Mouse (Mus musculus) intestine, postnatal 0 days (tissue): Measurements from ENCODE around the gene Dlg2. TPM values are rescaled to one million over a fixed set of nuclear protein-coding genes. Genes with fewer than 3 reads are reported as not detected.

Experiments used
- ATAC-seq: fragments of 200-750 bp; cut with Nextera tagmentation; 2 replicates; pipeline ENCODE4 v1.8.0; 2017; ENCODE audit warnings: mild to moderate bottlenecking, moderate TSS enrichment, moderate library complexity
- H3K27ac ChIP-seq: fragments of 300-500 bp; sonication (generic); 2 replicates; pipeline ENCODE4 v1.5.1; 2014; ENCODE audit warnings: mild to moderate bottlenecking, low read depth, low read length, moderate library complexity
- H3K27me3 ChIP-seq: fragments of 300-500 bp; sonication (generic); replicated peaks from 2 replicates; pipeline ENCODE4 v1.6.1; 2014; ENCODE audit warnings: low read length, mixed read lengths; ENCODE audit not compliant: control insufficient read depth, insufficient read depth
- H3K36me3 ChIP-seq: fragments of 300-500 bp; sonication (generic); 2 replicates; pipeline ENCODE4 v1.6.1; 2014; ENCODE audit warnings: mild to moderate bottlenecking, moderate library complexity; ENCODE audit not compliant: control insufficient read depth, insufficient read depth
- H3K4me1 ChIP-seq: fragments of 300-500 bp; sonication (generic); replicated peaks from 2 replicates; pipeline ENCODE4 v1.6.1; 2014; ENCODE audit warnings: antibody characterized with exemption, low read length, mixed read lengths; ENCODE audit not compliant: control insufficient read depth, insufficient read depth
- H3K4me2 ChIP-seq: fragments of 300-500 bp; sonication (generic); replicated peaks from 2 replicates; pipeline ENCODE4 v1.6.1; 2014; ENCODE audit warnings: low read depth, mild to moderate bottlenecking, moderate library complexity
- H3K4me3 ChIP-seq: fragments of 300-500 bp; sonication (generic); 2 replicates; pipeline ENCODE4 v1.5.1; 2014; ENCODE audit warnings: low read depth, low read length
- H3K9ac ChIP-seq: fragments of 300-500 bp; sonication (generic); 2 replicates; pipeline ENCODE4 v1.6.1; 2014; ENCODE audit warnings: mild to moderate bottlenecking, low read depth, low read length
- H3K9me3 ChIP-seq: fragments of 300-500 bp; sonication (generic); 2 replicates; pipeline ENCODE4 v1.6.1; 2016; ENCODE audit warnings: mixed run types; ENCODE audit not compliant: control insufficient read depth
- CTCF ChIP-seq: sonication (generic); IDR thresholded peaks from 2 replicates; pipeline ENCODE4 v1.5.1; 2016; ENCODE audit warnings: low read depth, mild to moderate bottlenecking, control low read depth, antibody characterized with exemption, moderate library complexity
- WGBS: fragments of 180-500 bp; shearing (Covaris S2); extraction: QIAGEN DNeasy Blood & Tissue Kit; methylation state at CpG from one replicate; pipeline ENCODE4 v1.1.7; 2014; 5-methylcytosine and 5-hydroxymethylcytosine counted together
- polyA plus RNA-seq: library from polyadenylated mRNA; unstranded; fragments of >200 nt; fragmentation: Nextera tagmentation; extraction: Ambion mirVana; gene quantifications from 2 replicates; pipeline ENCODE4 v1.2.1, GENCODE M21; 2015

Dlg2 gene
- polyA plus RNA-seq, 1 experiment from 2014 or later: 1.1 TPM

- H3K27ac ChIP-seq: no peak overlapping the region
- no peaks in the 10 kb centered on the region for H3K9me3 ChIP-seq
- 74% methylated on average over 5 of the region's 5 CpGs for WGBS
- no peak overlapping the region for H3K9ac ChIP-seq
- no peak overlapping the region for H3K4me3 ChIP-seq
- TF ChIP-seq CTCF: no peak
- no peaks in the 10 kb centered on the region for H3K4me1 ChIP-seq
- H3K36me3 ChIP-seq: no peaks in the 10 kb centered on the region
- ATAC-seq: no peak
- H3K27me3 ChIP-seq: no peaks in the 10 kb centered on the region
- no peak overlapping the region for H3K4me2 ChIP-seq
Measured at GRCm38 (mm10) chr7:91443377-91443714, 966.9 kb downstream of the Dlg2 start.

GRCm38 (mm10) chr7:91443913-91444312 is 967.4 kb downstream of the Dlg2 start:
- 31% methylated on average over 3 of the region's 3 CpGs for WGBS
- TF ChIP-seq CTCF: no peak
- no peak overlapping the region for H3K4me3 ChIP-seq
- H3K27ac ChIP-seq: no peak overlapping the region
- no peaks in the 10 kb centered on the region for H3K9me3 ChIP-seq
- no peaks in the 10 kb centered on the region for H3K27me3 ChIP-seq
- no peak for ATAC-seq
- H3K9ac ChIP-seq: no peak overlapping the region
- no peak overlapping the region for H3K4me2 ChIP-seq
- no peaks in the 10 kb centered on the region for H3K4me1 ChIP-seq
- no peaks in the 10 kb centered on the region for H3K36me3 ChIP-seq

GRCm38 (mm10) chr7:91444728-91445127 is 968.3 kb downstream of the Dlg2 start:
- Histone ChIP-seq H3K27me3 (no peaks in the 10 kb centered on the region), H3K27ac (no peak overlapping the region), H3K4me1 (no peaks in the 10 kb centered on the region), H3K9me3 (no peaks in the 10 kb centered on the region), H3K4me3 (no peak overlapping the region), H3K9ac (no peak overlapping the region), H3K4me2 (no peak overlapping the region), H3K36me3 (no peaks in the 10 kb centered on the region)
- ATAC-seq: no peak
- WGBS: 46% methylated on average over 3 of the region's 3 CpGs
- TF ChIP-seq CTCF: no peak

- Histone ChIP-seq H3K4me3 (no peak overlapping the region), H3K4me2 (no peak overlapping the region), H3K27ac (no peak overlapping the region), H3K4me1 (no peaks in the 10 kb centered on the region), H3K9ac (no peak overlapping the region), H3K9me3 (no peaks in the 10 kb centered on the region), H3K27me3 (no peaks in the 10 kb centered on the region), H3K36me3 (no peaks in the 10 kb centered on the region)
- 5% methylated on average over 1 of the region's 1 CpGs for WGBS
- TF ChIP-seq CTCF: no peak
- no peak for ATAC-seq
Measured at GRCm38 (mm10) chr7:91456796-91457195, 980.3 kb downstream of the Dlg2 start.

GRCm38 (mm10) chr7:91457207-91457606 is 980.7 kb downstream of the Dlg2 start:
- TF ChIP-seq CTCF: peak; percentile 96
- 0% methylated on average over 1 of the region's 1 CpGs for WGBS
- no peak overlapping the region for H3K4me3 ChIP-seq
- no peak for ATAC-seq
- H3K4me2 ChIP-seq: no peak overlapping the region
- H3K4me1 ChIP-seq: no peaks in the 10 kb centered on the region
- H3K27ac ChIP-seq: no peak overlapping the region
- H3K36me3 ChIP-seq: no peaks in the 10 kb centered on the region
- no peaks in the 10 kb centered on the region for H3K27me3 ChIP-seq
- no peak overlapping the region for H3K9ac ChIP-seq
- H3K9me3 ChIP-seq: no peaks in the 10 kb centered on the region

- no peak for TF ChIP-seq CTCF
- no peak for ATAC-seq
- 84% methylated on average over 3 of the region's 3 CpGs for WGBS
- H3K4me1 ChIP-seq: no peaks in the 10 kb centered on the region
- no peaks in the 10 kb centered on the region for H3K36me3 ChIP-seq
- no peak overlapping the region for H3K27ac ChIP-seq
- H3K9me3 ChIP-seq: no peaks in the 10 kb centered on the region
- no peak overlapping the region for H3K4me3 ChIP-seq
- H3K9ac ChIP-seq: no peak overlapping the region
- no peaks in the 10 kb centered on the region for H3K27me3 ChIP-seq
- H3K4me2 ChIP-seq: no peak overlapping the region
Measured at GRCm38 (mm10) chr7:91461352-91461751, 984.9 kb downstream of the Dlg2 start.

GRCm38 (mm10) chr7:91463256-91463655 is 986.8 kb downstream of the Dlg2 start:
- WGBS: 45% methylated on average over 7 of the region's 7 CpGs
- H3K9ac ChIP-seq: no peak overlapping the region
- no peak overlapping the region for H3K4me3 ChIP-seq
- H3K27me3 ChIP-seq: no peaks in the 10 kb centered on the region
- no peak overlapping the region for H3K27ac ChIP-seq
- no peak for TF ChIP-seq CTCF
- H3K36me3 ChIP-seq: no peaks in the 10 kb centered on the region
- H3K4me2 ChIP-seq: no peak overlapping the region
- no peak for ATAC-seq
- no peaks in the 10 kb centered on the region for H3K4me1 ChIP-seq
- no peaks in the 10 kb centered on the region for H3K9me3 ChIP-seq
